Mouse (Mus musculus) kidney, embryonic 15.5 days (tissue): Measurements from ENCODE around the gene Dot1l. TPM values are rescaled to one million over a fixed set of nuclear protein-coding genes. Genes with fewer than 3 reads are reported as not detected.
"Not testable (repeated sequence)": the region's sequence is repeated elsewhere in the genome, so short reads cannot be mapped to it uniquely, and the experiment has no call there.

ENCODE experiments used
- ATAC-seq: fragments of 200-750 bp; cut with Nextera tagmentation; replicated peaks from 2 replicates; pipeline ENCODE4 v1.8.0; 2017; ENCODE audit warnings: moderate TSS enrichment; ENCODE audit not compliant: low FRiP score
- H3K27ac ChIP-seq: fragments of 300-500 bp; sonication (generic); 2 replicates; pipeline ENCODE4 v1.5.1; 2015; ENCODE audit warnings: mild to moderate bottlenecking, inconsistent platforms
- H3K27me3 ChIP-seq: fragments of 300-500 bp; sonication (generic); 2 replicates; pipeline ENCODE4 v1.6.1; 2015; ENCODE audit warnings: inconsistent platforms
- H3K36me3 ChIP-seq: fragments of 300-500 bp; sonication (generic); 2 replicates; pipeline ENCODE4 v1.6.1; 2015; ENCODE audit warnings: inconsistent platforms
- H3K4me1 ChIP-seq: fragments of 300-500 bp; sonication (generic); 2 replicates; pipeline ENCODE4 v1.6.1; 2015; ENCODE audit warnings: inconsistent platforms
- H3K4me2 ChIP-seq: fragments of 300-500 bp; sonication (generic); 2 replicates; pipeline ENCODE4 v1.6.1; 2015; ENCODE audit warnings: moderate library complexity, mild to moderate bottlenecking, inconsistent platforms
- H3K4me3 ChIP-seq: fragments of 300-500 bp; sonication (generic); replicated peaks from 2 replicates; pipeline ENCODE4 v1.5.1; 2015; ENCODE audit warnings: mild to moderate bottlenecking, inconsistent platforms
- H3K9ac ChIP-seq: fragments of 300-500 bp; sonication (generic); 2 replicates; pipeline ENCODE4 v1.6.1; 2015; ENCODE audit warnings: mild to moderate bottlenecking, inconsistent platforms
- H3K9me3 ChIP-seq: fragments of 300-500 bp; sonication (generic); replicated peaks from 2 replicates; pipeline ENCODE4 v1.6.1; 2016; ENCODE audit warnings: inconsistent platforms
- WGBS: fragments of 180-500 bp; shearing (Covaris S2); methylation state at CpG from one replicate; pipeline ENCODE4 v1.1.7; 2015; ENCODE audit warnings: mixed read lengths; 5-methylcytosine and 5-hydroxymethylcytosine counted together
- polyA plus RNA-seq: library from polyadenylated mRNA; unstranded; fragments of >200 nt; fragmentation: Nextera tagmentation; extraction: Ambion mirVana; gene quantifications from 2 replicates; pipeline ENCODE4 v1.2.1, GENCODE M21; 2015

The Dot1l gene
- polyA plus RNA-seq, 1 experiment from 2014 or later = 21.8 TPM

- peaks cover 40% of the 10 kb centered on the region for H3K36me3 ChIP-seq
- WGBS = 43% methylated on average over 34 of the region's 34 CpGs
- ATAC-seq = peak; percentile 4
These were observed 51.5 kb downstream of the Dot1l start for GRCm38 (mm10) chr10:80806341-80807056.

GRCm38 (mm10) chr10:80807057-80807627 lies 52.1 kb downstream of the Dot1l start:
- H3K9ac ChIP-seq = peak overlapping the region; percentile 65
- WGBS = under 1% methylated on average over 58 of the region's 58 CpGs
- peak overlapping the region; percentile 52 for H3K4me3 ChIP-seq
- H3K4me2 ChIP-seq = peak overlapping the region; percentile 92
- peak; percentile 55 for ATAC-seq
- H3K27ac ChIP-seq = peak overlapping the region; percentile 86
- H3K36me3 ChIP-seq = peaks cover 33% of the 10 kb centered on the region
- H3K9me3 ChIP-seq = no peaks in the 10 kb centered on the region
- H3K27me3 ChIP-seq = peaks cover 16% of the 10 kb centered on the region
- H3K4me1 ChIP-seq = peaks cover 54% of the 10 kb centered on the region

More at GRCm38 (mm10) chr10:80806341-80807056, 51.5 kb downstream of the Dot1l start:
- Histone ChIP-seq H3K9ac (peak overlapping the region; percentile 65), H3K4me2 (peak overlapping the region; percentile 92), H3K27me3 (peaks cover 16% of the 10 kb centered on the region), H3K27ac (peak overlapping the region; percentile 86), H3K4me1 (peaks cover 53% of the 10 kb centered on the region), H3K9me3 (no peaks in the 10 kb centered on the region), H3K4me3 (peak overlapping the region; percentile 52)

- no peak for ATAC-seq
- Histone ChIP-seq H3K27me3 (peaks cover 18% of the 10 kb centered on the region), H3K4me2 (peak overlapping the region; percentile 92), H3K36me3 (peaks cover 21% of the 10 kb centered on the region), H3K4me3 (peak overlapping the region; percentile 52), H3K9ac (peak overlapping the region; percentile 44), H3K4me1 (peaks cover 58% of the 10 kb centered on the region), H3K27ac (peak overlapping the region; percentile 86), H3K9me3 (no peaks in the 10 kb centered on the region)
- 13% methylated on average over 40 of the region's 40 CpGs for WGBS
These were observed 53.3 kb downstream of the Dot1l start for GRCm38 (mm10) chr10:80808099-80808984.

GRCm38 (mm10) chr10:80808985-80809632 lies 54.1 kb downstream of the Dot1l start:
- Histone ChIP-seq H3K4me1 (peaks cover 58% of the 10 kb centered on the region), H3K4me2 (peak overlapping the region; percentile 92), H3K9ac (peak overlapping the region; percentile 44), H3K4me3 (peak overlapping the region; percentile 52), H3K27me3 (peaks cover 21% of the 10 kb centered on the region), H3K9me3 (no peaks in the 10 kb centered on the region), H3K36me3 (peaks cover 14% of the 10 kb centered on the region), H3K27ac (peak overlapping the region; percentile 86)
- 5% methylated on average over 18 of the region's 18 CpGs for WGBS
- no peak for ATAC-seq

- no peak for ATAC-seq
- 4% methylated on average over 20 of the region's 20 CpGs for WGBS
- H3K4me2 ChIP-seq = peak overlapping the region; percentile 50
- H3K27ac ChIP-seq = no peak overlapping the region
- peak overlapping the region; percentile 21 for H3K4me3 ChIP-seq
- no peaks in the 10 kb centered on the region for H3K9me3 ChIP-seq
- peaks cover 4% of the 10 kb centered on the region for H3K36me3 ChIP-seq
- H3K4me1 ChIP-seq = peaks cover 56% of the 10 kb centered on the region
- H3K27me3 ChIP-seq = peaks cover 21% of the 10 kb centered on the region
- 0 out of 2 replicates have a peak overlapping the region, but pooled peaks have one; percentile 15 for H3K9ac ChIP-seq
These were observed 55.1 kb downstream of the Dot1l start for GRCm38 (mm10) chr10:80810084-80810483.

GRCm38 (mm10) chr10:80812391-80813041 lies 57.5 kb downstream of the Dot1l start:
- H3K36me3 ChIP-seq = no peaks in the 10 kb centered on the region
- peaks cover 14% of the 10 kb centered on the region; the same call in 1 of the 2 replicates for H3K27me3 ChIP-seq
- H3K4me2 ChIP-seq = no peak overlapping the region
- peaks cover 35% of the 10 kb centered on the region for H3K4me1 ChIP-seq
- H3K4me3 ChIP-seq = no peak overlapping the region
- WGBS = 24% methylated on average over 5 of the region's 5 CpGs
- H3K27ac ChIP-seq = no peak overlapping the region
- no peak overlapping the region for H3K9ac ChIP-seq
- no peaks in the 10 kb centered on the region for H3K9me3 ChIP-seq
- no peak for ATAC-seq

GRCm38 (mm10) chr10:80813366-80813765 lies 58.4 kb downstream of the Dot1l start, which contains the start of gene Jsrp1:
Gene Jsrp1 (minus strand): TSS chr10:80813498.
- Histone ChIP-seq H3K4me2 (no peak within 1 kb of the TSS), H3K9me3 (no peaks in the 10 kb centered on the region), H3K9ac (no peak within 1 kb of the TSS), H3K27ac (no peak within 1 kb of the TSS), H3K4me3 (no peak within 1 kb of the TSS), H3K36me3 (no peaks in the 10 kb centered on the region), H3K27me3 (peaks cover 14% of the 10 kb centered on the region; the same call in 1 of the 2 replicates), H3K4me1 (peaks cover 27% of the 10 kb centered on the region)
- ATAC-seq = no peak
- WGBS = 71% methylated on average over 4 of the region's 4 CpGs

- Histone ChIP-seq H3K27me3 (peaks cover 13% of the 10 kb centered on the region; the same call in 1 of the 2 replicates), H3K4me3 (no peak overlapping the region), H3K9me3 (no peaks in the 10 kb centered on the region), H3K27ac (no peak overlapping the region), H3K36me3 (no peaks in the 10 kb centered on the region), H3K4me1 (peaks cover 13% of the 10 kb centered on the region), H3K9ac (no peak overlapping the region), H3K4me2 (no peak overlapping the region)
- WGBS = 67% methylated on average over 7 of the region's 7 CpGs
- ATAC-seq = no peak
These were observed 59.8 kb downstream of the Dot1l start for GRCm38 (mm10) chr10:80814800-80815199.

GRCm38 (mm10) chr10:80816303-80816702 lies 61.3 kb downstream of the Dot1l start:
- not testable (repeated sequence) for H3K27ac ChIP-seq, H3K27me3 ChIP-seq, H3K4me1 ChIP-seq, H3K4me2 ChIP-seq, H3K36me3 ChIP-seq, H3K4me3 ChIP-seq, H3K9ac ChIP-seq, ATAC-seq, H3K9me3 ChIP-seq
- WGBS = 77% methylated on average over 3 of the region's 3 CpGs

GRCm38 (mm10) chr10:80817164-80817563 lies 62.2 kb downstream of the Dot1l start:
- Histone ChIP-seq H3K9ac (no peak overlapping the region), H3K4me1 (0 out of 2 replicates have a peak, but pooled peaks cover 4% of the 10 kb centered on the region), H3K27ac (no peak overlapping the region), H3K4me2 (no peak overlapping the region), H3K9me3 (no peaks in the 10 kb centered on the region), H3K27me3 (0 out of 2 replicates have a peak, but pooled peaks cover 5% of the 10 kb centered on the region), H3K4me3 (no peak overlapping the region), H3K36me3 (no peaks in the 10 kb centered on the region)
- no peak for ATAC-seq
- 52% methylated on average over 2 of the region's 2 CpGs for WGBS

- not testable (repeated sequence) for H3K27me3 ChIP-seq, H3K9ac ChIP-seq, H3K4me1 ChIP-seq, ATAC-seq, H3K4me3 ChIP-seq, H3K4me2 ChIP-seq, H3K27ac ChIP-seq, H3K36me3 ChIP-seq, H3K9me3 ChIP-seq
- 84% methylated on average over 7 of the region's 7 CpGs for WGBS
These were observed 62.9 kb downstream of the Dot1l start for GRCm38 (mm10) chr10:80817955-80818354.
